Mouse (Mus musculus): Measurements from ENCODE around the gene Ppp1r14a. TPM values are rescaled to one million over a fixed set of nuclear protein-coding genes. Genes with fewer than 3 reads are reported as not detected.
A peak's percentile ranks its signal among the peaks of the same experiment; 100 is the strongest.

Ppp1r14a gene
- 10 to 100 TPM; 15.9 to 24.7 TPM for total RNA-seq (2021)

DNA sequence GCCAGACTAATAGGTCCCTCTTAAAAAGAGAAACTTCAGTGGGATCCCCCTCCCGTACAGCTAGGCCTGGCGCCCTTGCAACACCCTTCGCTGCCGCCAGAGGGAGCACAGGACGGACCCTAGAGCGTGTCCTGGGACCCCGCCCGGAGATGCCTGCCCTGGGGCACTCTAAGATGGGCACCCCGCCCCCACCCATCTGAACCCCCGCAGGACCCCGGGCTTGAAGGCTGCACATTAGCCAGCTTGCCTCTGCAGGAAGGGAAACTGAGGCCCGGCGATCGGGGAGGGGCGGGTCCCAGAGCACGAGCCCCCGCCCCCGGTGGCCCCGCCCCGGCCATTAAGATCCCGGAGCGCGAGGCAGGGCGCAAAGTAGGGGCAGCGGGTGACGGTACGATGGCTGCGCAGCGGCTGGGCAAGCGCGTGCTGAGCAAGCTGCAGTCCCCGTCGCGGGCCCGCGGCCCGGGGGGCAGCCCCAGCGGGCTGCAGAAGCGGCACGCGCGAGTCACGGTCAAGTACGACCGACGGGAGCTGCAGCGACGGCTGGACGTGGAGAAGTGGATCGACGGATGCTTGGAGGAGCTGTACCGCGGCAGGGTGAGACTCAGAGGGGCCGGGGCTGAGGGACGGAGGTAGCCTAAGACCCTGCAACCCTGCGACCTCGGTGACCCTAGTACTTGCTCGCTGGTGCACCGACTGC lies at the start of gene Ppp1r14a:
Ppp1r14a (plus strand) TSS at position 367 of the 697 bp plus-strand sequence.
- intact Hi-C loops (cut with DNase I): no loop called here
- no peak for DNase-seq (ENCODE audit: low spot score in 2 of 2)

DNA sequence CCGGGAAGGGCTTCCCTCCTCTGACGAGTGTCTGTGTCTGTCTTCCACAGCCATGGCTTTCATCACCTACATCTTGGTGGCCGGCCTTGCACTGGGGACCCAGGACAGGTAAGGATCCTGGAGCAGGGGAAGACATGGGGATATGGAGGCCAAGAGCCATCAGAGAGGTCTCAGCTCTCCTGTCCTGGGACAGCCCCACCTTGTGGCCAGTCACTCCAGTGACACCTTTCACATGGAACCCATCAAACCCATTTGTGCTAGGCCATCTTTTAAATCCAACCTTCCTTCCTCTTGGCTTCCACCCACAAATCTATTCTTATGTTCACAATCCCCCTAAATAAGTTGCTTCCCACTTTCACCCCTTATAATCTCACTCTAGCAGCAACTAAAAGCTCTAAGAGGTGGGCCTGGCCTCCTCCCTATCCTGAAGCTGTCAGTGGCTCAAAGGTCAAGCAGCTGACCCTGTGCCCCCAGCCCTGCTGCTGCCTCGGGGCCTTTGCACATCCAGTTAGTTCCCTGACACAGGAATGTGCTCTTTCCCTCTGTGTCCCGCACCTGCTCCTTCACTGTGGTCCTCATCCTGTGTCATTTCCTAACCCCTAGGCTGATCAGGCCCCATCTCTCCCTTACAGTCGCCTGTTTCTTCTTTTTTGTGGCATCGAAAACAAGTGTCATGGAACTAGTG lies 44.2 kb upstream of the Ppp1r14a start:
- no peak for DNase-seq (ENCODE audit: low spot score in 2 of 2)
- intact Hi-C loops (cut with DNase I): loop anchor here (5.0 kb wide), 1 partner anchor 47 kb away; no protein-coding TSS in a partner anchor

DNA sequence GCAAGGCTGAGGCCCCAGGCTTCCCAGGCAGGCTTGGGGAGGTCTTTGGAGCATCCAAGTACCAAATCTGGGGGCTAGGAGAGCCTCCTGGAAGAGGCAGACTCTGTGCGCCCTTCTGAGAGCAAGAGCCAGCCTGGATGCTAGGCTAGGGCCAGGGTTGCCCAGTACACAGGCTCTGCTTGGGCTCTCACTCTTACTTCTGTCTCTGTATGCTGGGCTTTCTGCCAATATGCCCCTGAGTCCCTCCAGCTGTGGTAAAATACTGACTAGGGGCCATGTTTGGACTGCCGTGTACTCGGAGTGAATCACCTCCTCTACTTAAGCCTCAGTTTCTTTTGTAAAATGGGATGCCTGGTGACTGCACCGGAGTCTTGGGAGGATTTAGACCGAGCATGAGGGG lies 43.1 kb upstream of the Ppp1r14a start:
- intact Hi-C loops (cut with DNase I): loop anchor here (5.0 kb wide), 1 partner anchor 46 kb away; no protein-coding TSS in a partner anchor
- no peak for DNase-seq (ENCODE audit: low spot score in 2 of 2)

DNA sequence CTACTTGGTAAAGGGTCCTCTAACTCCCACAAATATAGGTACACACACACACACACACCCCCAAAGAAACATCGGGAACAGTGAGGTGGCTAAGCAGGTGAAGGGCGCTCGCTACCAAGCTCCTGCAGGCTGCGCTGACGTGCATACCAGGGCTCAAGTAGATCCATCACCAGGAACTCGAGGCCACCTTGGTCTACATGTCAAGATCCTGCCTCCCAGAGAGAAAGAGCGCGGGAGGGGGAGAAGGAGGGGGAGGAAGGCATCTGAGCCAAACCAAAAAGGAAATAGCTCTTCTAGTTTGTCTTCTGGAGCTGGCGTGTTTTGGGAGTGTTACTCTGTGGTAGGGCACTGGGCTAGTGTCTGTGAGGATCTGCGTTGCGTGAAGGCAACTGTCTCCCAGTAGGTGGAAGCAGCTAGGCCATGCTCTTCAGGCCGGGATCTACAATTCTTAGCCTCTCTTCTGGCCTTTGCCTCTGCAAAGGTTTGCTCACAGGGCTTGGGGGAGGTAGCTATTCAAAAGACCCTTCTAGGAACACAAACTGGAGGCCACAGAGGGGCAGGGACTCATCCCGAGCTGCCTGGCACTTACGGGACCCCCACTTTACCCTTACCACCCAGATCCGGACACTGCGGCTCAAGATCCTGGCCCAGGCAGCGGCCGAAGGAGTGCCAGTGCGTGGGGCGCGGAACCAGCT lies 42.3 kb upstream of the Ppp1r14a start:
- intact Hi-C loops (cut with DNase I): loop anchor here (5.0 kb wide), 1 partner anchor 46 kb away; no protein-coding TSS in a partner anchor
- DNase-seq (ENCODE audit: low spot score in 2 of 2): no peak

DNA sequence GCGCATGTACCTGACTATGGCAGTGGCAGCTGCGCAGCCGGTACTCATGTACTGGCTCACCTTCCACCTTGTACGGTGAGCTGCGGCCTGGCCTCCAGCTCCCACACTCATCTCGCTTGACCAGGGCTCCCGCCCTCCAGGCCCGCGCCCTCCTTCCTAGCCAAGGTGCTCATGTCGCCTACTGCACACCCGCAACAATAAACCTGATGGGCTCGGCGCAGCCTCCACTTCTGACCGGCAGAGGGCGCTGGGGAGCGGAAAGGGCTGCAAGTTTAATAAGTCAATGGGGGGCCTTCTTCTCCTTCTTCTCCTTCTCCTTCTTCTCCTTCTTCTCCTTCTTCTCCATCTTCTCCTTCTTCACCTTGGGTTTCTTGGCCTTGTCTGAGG lies 41.8 kb upstream of the Ppp1r14a start:
- intact Hi-C loops (cut with DNase I): loop anchor here (5.0 kb wide), 1 partner anchor 45 kb away; no protein-coding TSS in a partner anchor
- DNase-seq (ENCODE audit: low spot score in 2 of 2): peak; percentile 61 to 69

DNA sequence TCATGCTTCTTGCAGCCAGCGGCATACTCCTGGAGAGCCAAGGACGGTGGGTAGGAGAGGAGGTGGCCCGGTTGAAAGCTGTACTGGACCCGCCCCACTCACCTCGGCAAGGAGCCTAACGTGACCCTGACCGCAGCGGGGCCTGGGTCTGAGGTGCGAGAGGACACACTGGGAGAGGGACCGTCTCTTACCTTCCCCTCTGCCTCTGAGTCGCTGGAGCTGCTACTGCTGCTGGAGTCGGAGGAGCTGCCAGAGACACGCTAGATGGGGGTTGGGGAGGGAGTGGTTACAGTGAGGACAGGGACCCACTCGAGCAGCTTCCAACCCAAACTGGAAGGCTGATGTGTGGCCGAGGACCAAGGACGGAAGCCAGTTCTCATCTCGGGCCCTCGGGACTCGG lies 41.4 kb upstream of the Ppp1r14a start:
- no peak for DNase-seq (ENCODE audit: low spot score in 2 of 2)
- intact Hi-C loops (cut with DNase I): loop anchor here (5.0 kb wide), 1 partner anchor 45 kb away; no protein-coding TSS in a partner anchor

DNA sequence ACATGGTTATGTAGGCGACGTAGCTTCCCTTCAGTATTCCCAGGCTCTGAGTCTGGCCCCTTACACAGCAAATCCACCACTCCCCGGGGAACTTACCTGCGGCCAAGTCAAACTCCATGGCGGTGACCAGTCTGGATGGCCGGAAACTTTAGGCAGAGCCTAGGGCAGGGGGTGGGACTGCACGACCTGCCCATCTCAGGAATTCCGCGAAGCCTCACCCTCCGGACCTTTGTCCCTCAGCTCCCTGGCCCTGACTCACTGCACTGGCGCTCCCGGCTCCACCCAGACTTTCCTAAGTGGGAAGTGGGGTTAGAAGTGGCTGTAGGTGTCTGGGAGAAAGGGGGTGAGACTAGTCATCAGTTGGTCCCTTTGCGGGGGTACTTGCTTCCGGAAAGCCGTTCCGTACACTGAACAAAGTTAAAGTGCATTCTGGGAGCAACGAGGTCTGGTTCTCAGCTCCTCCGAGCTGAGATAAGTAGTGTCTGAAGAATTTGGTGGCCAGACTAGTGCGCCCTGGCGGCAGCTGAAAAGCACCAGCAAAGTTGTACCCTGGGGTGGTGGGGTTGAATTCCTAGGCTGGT lies 40.8 kb upstream of the Ppp1r14a start, which contains the start of gene 2200002D01Rik:
2200002D01Rik (minus strand) TSS at position 206 of the 581 bp plus-strand sequence.
- intact Hi-C loops (cut with DNase I): loop anchor here (5.0 kb wide), 1 partner anchor 44 kb away; no protein-coding TSS in a partner anchor
- no peak for DNase-seq (ENCODE audit: low spot score in 2 of 2)

DNA sequence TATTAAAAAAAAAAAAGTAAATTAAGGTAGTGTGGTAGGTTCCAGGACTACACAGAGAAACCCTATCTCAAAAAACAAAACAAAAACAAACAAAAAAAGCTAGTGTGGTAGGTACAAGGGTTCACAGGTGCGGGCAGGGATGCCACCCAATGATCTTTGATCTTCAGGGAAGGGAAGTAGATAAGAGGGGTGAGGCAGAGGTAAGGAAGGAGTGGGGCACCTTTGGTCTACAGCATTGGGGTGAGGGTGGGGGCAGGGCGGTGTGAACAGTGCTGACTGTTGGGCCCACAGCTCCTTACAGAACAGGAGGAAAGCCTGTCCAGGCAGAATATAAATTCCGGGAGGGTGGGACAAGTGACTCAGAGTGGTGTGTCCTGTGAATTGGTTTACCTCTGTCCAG lies 37.9 kb upstream of the Ppp1r14a start:
- intact Hi-C loops (cut with DNase I): no loop called here

DNA sequence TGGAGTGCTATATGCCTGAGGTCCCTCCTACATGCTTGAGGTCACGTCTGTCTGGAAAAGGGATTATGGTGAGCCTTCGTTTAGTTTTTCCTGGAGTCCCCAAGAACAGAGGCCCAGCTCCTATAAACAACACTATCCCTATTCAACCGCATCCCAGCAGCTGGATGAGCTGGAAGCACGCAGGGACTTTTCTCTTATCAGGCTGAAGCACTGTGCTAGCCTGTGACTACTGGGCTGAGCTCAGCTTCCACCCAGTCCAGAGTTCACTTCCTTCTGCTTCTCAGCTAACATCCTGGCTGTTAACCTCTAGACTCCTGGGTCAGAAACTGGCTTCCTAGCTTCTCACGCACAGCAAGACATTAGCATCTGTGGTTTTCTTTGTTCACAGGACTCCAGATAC lies 35.3 kb upstream of the Ppp1r14a start:
- no peak for DNase-seq (ENCODE audit: low spot score in 2 of 2)
- intact Hi-C loops (cut with DNase I): no loop called here

More for the DNA sequence above, 37.9 kb upstream of the Ppp1r14a start:
- no peak for DNase-seq (ENCODE audit: low spot score in 2 of 2)

DNA sequence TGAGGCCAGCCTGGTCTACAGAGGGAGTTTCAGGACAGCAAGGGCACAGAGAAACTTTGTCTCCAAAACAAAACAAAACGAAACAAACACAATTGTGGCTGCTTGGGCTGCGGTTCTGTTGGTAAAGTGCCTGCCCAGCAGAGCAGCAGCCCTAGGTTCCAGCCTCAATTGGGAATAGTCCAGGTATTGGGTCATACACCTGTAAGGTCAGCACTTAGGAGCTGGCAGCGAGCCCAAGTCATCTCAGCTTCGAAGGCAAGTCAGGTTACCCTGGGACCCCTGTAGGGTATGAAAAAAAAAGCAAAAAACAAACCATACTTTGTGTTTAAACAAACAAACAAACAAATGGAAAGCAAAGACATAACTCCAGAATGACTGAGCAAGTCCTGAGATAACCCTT lies 33.2 kb upstream of the Ppp1r14a start:
- no peak for DNase-seq (ENCODE audit: low spot score in 2 of 2)
- intact Hi-C loops (cut with DNase I): no loop called here

DNA sequence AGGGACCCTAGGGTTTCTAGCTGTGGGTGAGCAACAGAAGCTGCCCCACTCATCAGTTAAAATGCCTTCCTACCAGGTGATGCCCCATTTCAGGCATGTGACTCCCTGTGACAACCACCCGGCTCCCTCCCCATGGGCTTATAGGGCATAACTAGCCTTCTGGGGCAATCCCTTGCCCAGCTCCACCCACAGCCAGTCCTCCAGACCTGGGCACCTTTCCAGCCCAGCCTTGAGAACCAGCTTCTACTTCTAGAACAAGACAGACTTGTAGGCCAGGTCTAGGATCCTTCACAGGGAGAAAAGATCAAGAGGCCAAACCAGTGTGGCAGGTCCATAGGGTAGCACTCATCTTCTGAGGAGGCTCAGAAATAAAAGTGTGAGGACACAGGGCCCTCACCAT lies 31.7 kb upstream of the Ppp1r14a start:
- intact Hi-C loops (cut with DNase I): no loop called here
- no peak for DNase-seq (ENCODE audit: low spot score in 2 of 2)

DNA sequence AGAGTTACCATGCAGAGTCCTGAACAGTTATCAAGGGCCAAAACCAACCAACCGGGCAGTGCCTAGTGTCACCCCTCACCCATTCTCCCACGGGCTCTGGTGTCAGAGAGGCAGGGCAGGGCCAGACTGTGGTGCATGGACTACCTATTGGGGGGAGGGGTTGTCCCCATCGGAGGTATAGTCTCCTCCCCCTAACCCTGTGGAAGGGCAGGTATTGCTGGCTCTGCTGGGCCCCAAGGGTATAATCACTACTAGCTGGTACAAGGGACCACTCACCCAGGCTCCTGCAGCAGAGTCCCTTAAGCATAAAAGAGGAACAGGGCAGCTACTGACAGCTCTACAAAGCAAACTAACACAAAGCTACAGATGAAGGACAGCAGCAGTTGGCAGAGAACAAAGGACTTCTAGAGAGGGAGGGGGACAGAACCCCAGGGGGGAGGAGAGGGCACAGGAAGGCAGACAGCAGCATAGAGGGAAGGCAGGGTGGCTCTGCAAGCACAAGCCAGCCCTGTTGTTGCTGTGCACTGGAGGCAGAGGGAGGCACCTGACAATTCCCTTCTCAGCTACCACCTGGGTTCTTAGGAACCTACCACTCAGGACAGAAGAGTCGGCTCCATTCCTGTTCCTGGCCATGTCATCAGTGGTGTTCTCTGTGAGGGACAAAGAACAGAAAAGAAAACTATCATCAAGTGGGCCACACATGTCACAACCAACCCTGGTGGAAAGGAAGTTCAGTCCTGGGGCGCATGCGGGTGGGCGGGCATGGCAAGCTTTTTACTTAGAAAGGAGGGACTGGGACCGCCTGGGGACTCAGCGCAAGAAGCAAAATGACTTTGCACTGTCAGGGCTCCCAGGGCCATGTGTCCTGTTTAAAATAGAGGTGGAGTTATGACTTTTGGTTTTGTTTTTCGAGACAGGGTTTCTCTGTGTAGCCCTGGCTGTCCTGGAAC lies 29.1 kb upstream of the Ppp1r14a start:
- intact Hi-C loops (cut with DNase I): no loop called here
- DNase-seq (ENCODE audit: low spot score in 2 of 2): no peak

DNA sequence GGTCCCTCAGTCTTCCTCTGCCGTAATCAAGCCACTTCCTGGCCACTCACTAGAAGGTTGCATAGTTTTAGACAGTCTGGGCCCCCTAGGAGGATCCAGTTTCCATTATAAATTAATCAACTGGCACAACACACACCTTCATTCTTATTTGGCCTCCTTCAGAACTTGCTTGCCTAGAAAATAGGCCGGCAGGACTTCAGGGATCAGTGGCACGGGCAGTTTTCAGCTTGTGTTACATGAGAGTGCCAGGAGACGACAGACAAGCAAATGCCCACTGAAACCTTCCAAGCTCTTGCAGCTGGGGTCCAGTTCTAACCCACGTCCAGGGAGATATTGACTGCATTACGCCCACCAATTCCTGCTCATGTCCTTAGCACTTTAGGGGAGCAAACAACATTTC lies 27.0 kb upstream of the Ppp1r14a start:
- intact Hi-C loops (cut with DNase I): no loop called here
- no peak for DNase-seq (ENCODE audit: low spot score in 2 of 2)

DNA sequence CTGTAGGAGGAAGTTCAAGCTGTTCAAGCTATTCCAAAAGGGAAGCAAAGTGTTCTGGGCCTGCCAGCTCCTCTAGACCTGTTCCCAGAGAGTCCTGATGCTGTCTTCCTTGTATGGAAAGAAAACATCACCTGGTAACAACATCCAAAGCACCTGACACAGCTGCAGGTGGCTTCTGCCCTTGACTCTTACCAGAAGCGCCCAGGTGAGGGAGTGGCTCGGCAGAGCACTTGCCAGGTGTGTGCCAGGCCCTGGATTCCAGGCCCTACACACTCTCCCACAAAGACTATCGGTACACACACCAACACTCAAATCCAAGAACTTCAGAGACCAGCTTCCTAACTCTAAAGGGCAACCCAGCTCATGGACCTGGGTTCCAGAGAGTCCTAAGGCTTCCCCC lies 25.3 kb upstream of the Ppp1r14a start:
- DNase-seq (ENCODE audit: low spot score in 2 of 2): no peak
- intact Hi-C loops (cut with DNase I): no loop called here

DNA sequence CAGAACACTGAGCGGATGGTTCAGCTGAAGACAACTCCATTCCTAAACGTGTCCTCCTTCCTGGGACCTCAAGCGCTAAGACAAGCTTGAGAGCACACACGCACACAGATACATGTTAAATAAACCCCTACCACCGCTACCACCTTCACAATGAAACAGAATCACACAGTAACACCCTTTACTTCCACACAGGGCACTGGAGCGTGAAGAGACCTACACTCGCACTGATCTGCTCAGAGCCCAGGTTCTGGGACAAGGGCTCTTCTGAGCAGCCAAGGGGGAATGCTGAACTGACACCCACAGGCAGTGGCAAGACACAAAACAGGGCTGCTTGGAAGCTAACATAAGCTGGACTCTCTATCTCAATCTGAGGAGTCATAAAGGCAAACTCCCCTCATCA lies 23.5 kb upstream of the Ppp1r14a start:
- no peak for DNase-seq (ENCODE audit: low spot score in 2 of 2)
- intact Hi-C loops (cut with DNase I): no loop called here

DNA sequence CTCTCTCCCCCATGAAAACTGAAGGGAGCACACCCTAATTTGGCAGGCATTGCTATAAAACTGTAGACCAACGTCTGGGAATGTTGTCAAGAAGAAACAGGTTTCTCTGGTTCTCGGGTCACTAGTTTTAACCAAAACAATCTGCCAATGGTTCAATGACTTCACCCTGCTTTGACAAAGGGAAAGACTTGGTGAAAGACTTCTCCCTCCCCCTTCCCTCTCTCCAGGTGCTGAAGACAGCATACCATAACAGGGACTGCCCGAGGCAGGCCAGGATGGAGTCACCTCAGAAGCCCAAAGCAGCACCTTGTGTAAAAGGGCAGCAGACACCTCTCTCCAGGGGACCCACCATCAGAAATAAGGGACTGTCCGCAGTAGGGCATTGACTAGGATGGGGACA lies 22.2 kb upstream of the Ppp1r14a start:
- intact Hi-C loops (cut with DNase I): no loop called here
- DNase-seq (ENCODE audit: low spot score in 2 of 2): no peak

DNA sequence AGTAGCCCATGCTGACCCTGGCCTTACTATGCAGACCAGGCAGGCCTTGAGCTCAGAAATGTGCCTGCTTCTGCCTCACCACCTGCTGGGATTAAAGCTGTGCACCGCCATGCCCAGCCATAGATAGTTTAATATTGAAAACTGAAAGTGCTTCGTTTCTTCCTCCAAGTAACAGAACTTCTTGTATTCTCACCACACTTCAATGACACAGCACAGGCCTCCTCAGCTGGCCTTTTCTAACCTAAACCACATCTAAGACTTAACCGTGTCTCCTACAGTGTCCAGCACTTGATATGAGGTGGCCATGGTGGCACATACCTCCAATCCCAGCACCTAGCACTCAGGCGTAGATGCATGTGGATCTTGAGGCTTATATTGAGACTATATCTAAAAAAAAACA lies 18.7 kb upstream of the Ppp1r14a start:
- intact Hi-C loops (cut with DNase I): no loop called here
- DNase-seq (ENCODE audit: low spot score in 2 of 2): no peak

DNA sequence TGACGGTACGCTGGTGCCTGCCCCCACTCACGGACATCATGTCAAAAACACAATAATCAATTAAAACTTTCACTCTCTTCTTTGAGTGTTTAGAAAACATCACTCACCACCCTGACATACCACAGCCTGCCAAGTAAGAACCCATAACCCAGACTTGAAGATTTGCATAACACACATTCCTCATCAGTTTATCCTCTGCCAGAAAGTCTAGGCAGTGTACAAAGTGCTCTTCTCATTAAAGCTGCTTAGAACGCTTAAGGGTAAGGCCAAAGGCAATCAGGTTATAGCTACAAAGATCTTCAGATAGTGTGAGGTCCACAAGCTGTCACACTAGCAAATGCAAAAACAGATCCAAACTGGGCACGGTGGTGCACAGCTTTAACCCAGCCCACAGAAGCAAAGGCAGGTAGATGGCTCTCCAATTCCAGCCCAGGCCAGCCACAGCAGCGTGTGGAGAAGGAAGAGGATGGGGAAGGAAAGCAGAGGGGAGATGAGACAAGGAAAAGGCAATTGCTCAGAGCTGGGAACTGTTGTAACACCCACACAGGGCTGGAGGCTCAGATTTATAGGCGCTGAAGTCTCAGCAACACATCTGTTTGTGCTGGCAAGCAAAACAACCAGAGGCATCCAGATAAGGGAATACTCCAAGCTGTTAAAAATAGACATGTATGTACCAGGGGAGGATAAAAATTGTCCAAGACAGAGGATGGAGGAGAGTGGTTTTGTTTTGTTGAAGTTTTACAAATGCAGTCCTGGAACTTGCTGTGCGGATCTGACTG lies 17.2 kb upstream of the Ppp1r14a start:
- intact Hi-C loops (cut with DNase I): no loop called here
- DNase-seq (ENCODE audit: low spot score in 2 of 2): no peak
